Mouse (Mus musculus) B cell, adult 2 months (primary cell): ENCODE data around the gene Gm3033.
"Not testable (repeated sequence)": the region's sequence is repeated elsewhere in the genome, so short reads cannot be mapped to it uniquely, and the experiment has no call there.

Source experiments
- DNase-seq, 2 experiments: peaks; one replicate each; pipeline ENCODE4 v3.0.0; 2022

The Gm3033 gene

GRCm38 (mm10) chr14:3845945-3846344 lies at the start of gene Gm3033:
Gene Gm3033 (plus strand): TSS chr14:3846245.
- not testable (repeated sequence) for DNase-seq

GRCm38 (mm10) chr14:3809774-3810173 lies 36.3 kb upstream of the Gm3033 start, which contains the start of gene Gm3002:
Gene Gm3002 (plus strand): TSS chr14:3810074.
- not testable (repeated sequence) for DNase-seq

GRCm38 (mm10) chr14:3883872-3884271 lies 37.8 kb downstream of the Gm3033 start, which contains the start of gene Gm2916:
Gene Gm2916 (plus strand): TSS chr14:3884172.
- DNase-seq, result not testable (repeated sequence)
